Mouse (Mus musculus): ENCODE data around the gene Styxl1.
A peak's percentile ranks its signal among the peaks of the same experiment; 100 is the strongest.

Gene Styxl1

GRCm38 (mm10) chr5:135764971-135765370 lies 13.2 kb downstream of the Styxl1 start:
- DNase-seq (ENCODE audit: low spot score), result no peak

GRCm38 (mm10) chr5:135763526-135763925 lies 14.7 kb downstream of the Styxl1 start:
- DNase-seq (ENCODE audit: low spot score), result peak; percentile 52

DNA sequence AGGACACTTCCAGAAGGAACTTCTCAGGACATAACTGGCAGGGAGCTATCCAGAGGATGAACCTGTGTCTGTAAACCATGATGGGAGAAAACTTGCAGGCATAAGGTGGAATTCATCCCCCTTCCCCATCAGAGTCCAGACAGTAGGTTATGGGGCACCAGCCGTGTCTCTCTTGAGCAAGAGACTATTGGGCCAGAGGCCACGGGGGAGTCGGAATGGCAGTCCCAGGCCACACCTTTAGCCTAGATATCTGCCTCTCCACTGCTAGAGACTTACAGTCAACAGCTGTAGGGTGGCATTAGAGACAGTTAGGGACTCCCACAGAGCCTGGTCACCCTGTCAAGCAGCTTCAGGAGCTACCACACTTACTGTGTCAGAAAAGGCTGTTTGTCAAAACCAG lies 16.3 kb downstream of the Styxl1 start:
- no peak for DNase-seq (ENCODE audit: low spot score)

- DNase-seq (ENCODE audit: low spot score), result no peak
Measured at GRCm38 (mm10) chr5:135751595-135751994, 26.6 kb downstream of the Styxl1 start.

DNA sequence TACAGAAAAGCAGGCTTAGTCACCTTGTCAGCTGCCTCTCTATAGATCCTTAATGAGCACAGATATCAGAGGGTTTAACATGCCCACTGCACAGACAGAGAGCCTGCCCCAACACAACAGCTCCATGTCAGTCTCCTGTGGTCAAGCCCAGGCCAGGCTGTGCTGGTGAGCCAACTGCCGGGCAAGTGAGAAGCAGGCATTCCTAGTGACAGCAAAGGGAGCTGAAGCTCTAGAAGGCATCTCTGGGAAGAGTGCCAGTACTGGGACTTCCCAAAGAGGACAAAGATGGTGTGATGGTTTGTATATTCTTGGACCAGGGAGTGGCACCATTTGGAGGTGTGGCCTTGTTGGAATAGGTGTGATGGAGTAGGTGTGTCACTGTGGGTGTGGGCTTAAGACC lies 27.1 kb downstream of the Styxl1 start:
- no peak for DNase-seq (ENCODE audit: low spot score)

- DNase-seq (ENCODE audit: low spot score), result no peak
Measured at GRCm38 (mm10) chr5:135744742-135745141, 33.4 kb downstream of the Styxl1 start.

- DNase-seq (ENCODE audit: low spot score), result peak; percentile 92
Measured at GRCm38 (mm10) chr5:135743741-135744609, 34.2 kb downstream of the Styxl1 start, which contains the start of gene Tmem120a. Gene Tmem120a, minus strand, starts transcription at chr5:135744448.

- no peak for DNase-seq (ENCODE audit: low spot score)
Measured at GRCm38 (mm10) chr5:135742941-135743740, 35.0 kb downstream of the Styxl1 start.

GRCm38 (mm10) chr5:135742156-135742555 lies 36.0 kb downstream of the Styxl1 start:
- DNase-seq (ENCODE audit: low spot score), result no peak

DNA sequence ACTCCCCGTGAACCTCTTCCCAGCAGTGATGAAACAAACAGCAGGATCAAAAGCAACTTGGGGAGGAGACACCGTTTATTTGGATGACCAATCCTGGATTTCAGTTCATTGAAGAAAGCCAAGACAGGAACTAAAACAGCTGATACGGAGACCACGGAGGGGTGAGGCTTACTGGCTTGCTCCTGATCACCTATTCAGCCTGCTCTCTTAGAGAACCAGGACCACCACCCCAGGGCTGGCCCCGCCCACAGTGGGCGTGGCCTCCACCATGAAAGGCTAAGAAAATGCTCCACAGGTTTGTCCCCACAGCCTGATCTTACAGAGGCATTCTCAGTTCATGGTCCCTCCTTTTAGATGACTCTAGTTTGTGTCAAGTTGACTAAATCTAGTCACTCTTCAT lies 39.9 kb downstream of the Styxl1 start:
- DNase-seq (ENCODE audit: low spot score), result no peak

DNA sequence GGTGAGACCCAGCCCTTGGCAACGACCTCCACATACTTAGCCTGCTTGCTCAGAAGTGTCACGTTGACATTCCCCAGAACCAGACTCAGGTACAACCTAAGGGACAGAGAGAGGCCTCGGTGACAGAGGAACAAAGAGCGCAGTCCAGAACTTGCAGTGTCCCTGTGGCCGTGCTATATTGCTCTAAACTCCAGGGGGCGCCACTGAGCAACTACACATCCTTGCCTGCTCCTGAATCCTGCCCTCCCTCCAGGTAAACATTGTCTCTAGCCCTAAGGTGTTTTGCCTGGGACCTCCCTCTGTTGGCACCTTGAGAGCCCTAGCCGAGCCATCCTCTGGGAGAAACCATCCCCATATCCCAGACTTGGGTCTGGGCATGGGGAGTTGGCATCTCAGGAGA lies 41.0 kb downstream of the Styxl1 start:
- no peak for DNase-seq (ENCODE audit: low spot score)

DNA sequence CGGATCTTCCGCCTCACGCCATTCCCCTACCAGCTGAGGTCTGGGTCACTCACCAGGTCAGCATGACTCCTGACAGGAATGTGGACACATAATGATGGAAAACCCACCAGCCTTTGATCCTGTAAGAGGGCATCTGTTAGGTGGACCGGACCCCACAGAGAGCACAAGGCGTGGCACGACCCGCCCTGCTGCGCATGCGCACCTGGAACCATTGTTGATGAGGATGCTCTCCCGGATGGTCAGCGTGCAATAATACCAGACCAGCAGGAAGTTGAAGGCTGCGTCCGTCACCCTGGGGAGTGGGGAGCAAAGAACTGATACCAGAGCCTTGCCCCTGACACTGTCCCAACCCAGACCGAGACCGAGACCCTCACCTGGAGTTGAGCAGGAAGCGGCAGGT lies 41.6 kb downstream of the Styxl1 start:
- no peak for DNase-seq (ENCODE audit: low spot score)

DNA sequence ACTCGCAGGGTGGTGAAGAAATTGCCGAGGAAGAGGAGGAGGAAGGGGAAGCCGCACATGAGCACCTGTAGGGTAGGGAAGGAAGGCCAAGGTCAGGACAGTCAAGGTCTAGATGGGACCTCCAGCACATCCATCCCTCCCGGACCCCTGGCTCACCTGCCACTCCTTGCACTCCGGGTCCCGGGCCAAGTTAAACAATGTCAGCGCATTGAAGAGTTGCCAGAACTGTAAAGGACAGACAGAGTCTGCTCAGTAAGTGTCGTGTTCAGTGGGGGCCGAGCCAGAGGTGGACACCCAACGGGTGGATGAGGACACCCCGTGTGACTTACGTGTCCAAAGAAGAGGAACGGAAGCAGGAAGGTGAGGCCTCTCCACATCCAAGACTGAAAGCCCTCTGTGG lies 42.4 kb downstream of the Styxl1 start:
- no peak for DNase-seq (ENCODE audit: low spot score)

- DNase-seq (ENCODE audit: low spot score), result no peak
Measured at GRCm38 (mm10) chr5:135734057-135734680, 44.0 kb downstream of the Styxl1 start.

- no peak for DNase-seq (ENCODE audit: low spot score)
Measured at GRCm38 (mm10) chr5:135733071-135733470, 45.1 kb downstream of the Styxl1 start.

DNA sequence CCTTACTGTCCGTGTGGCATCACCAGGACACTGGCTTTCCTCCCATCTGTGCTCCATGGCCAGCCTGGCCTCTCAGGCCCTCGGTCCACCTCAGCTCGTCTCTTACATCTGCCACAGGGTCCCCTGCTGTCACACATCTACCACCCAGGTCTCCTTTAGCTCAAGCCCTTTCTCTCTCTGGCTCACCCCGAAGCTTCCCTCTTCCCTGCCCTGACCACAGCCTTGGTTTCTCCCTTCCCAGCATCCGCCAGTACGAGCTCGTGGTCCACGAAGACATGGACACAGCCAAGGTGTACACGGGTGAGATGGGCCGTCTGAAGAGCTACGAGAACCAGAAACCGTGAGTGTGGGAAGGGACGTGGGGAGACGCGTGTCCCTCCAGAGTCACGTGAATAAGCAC lies 46.9 kb downstream of the Styxl1 start:
- DNase-seq (ENCODE audit: low spot score), result no peak

GRCm38 (mm10) chr5:135730916-135731315 lies 47.3 kb downstream of the Styxl1 start:
- DNase-seq (ENCODE audit: low spot score), result no peak

- DNase-seq (ENCODE audit: low spot score), result no peak
Measured at GRCm38 (mm10) chr5:135730278-135730677, 47.9 kb downstream of the Styxl1 start.

GRCm38 (mm10) chr5:135729351-135729750 lies 48.8 kb downstream of the Styxl1 start:
- no peak for DNase-seq (ENCODE audit: low spot score)

GRCm38 (mm10) chr5:135728361-135728760 lies 49.8 kb downstream of the Styxl1 start:
- DNase-seq (ENCODE audit: low spot score), result no peak

- DNase-seq (ENCODE audit: low spot score), result no peak
Measured at GRCm38 (mm10) chr5:135727871-135728270, 50.3 kb downstream of the Styxl1 start.

DNA sequence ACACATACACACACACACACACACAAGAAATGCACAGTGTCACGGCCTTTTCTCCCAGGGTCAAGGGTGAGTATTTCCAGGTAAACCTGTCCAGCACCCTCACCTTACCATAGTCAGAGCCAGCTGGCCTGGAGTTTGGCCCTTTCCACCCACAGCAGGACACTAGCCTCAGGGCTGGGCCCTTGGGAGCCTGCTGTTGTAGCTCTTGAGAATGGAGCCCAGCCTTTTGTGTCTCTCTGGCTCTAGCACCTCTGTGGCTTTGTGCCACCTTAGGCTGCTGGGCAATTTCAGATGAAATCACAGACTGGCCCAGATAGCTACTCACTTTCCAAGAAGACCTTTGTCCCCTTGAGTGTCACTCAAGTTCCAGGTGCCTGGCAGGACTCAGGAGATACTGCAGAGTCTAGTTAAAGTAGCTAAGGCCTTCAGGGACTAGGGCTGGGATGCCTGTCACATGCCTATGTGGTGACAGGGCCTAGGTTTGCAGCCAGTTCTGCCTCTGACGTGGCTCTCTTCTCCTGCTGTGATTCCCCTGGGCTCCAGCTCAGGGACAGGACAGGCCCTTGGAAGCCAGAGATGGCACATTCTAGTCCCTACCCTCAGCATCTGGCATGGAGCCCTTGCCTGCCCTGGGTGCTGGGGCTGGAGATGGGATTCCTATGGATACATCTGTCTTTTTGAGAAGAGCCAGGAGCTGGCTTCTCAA lies 51.4 kb downstream of the Styxl1 start:
- DNase-seq (ENCODE audit: low spot score), result no peak
